Mouse (Mus musculus) heart, adult 2 months (tissue): ENCODE data around the gene A430078G23Rik. TPM values are rescaled to one million over a fixed set of nuclear protein-coding genes. Genes with fewer than 3 reads are reported as not detected.
"Not testable (repeated sequence)": the region's sequence is repeated elsewhere in the genome, so short reads cannot be mapped to it uniquely, and the experiment has no call there.

Source experiments
- DNase-seq, 2 experiments: peaks; one replicate each; pipeline ENCODE4 v3.0.0; 2021
- H3K27ac ChIP-seq: fragments of 200-600 bp; 2 replicates; pipeline ENCODE4 v1.8.1; 2022
- H3K27me3 ChIP-seq: fragments of 200-500 bp; 2 replicates; pipeline ENCODE4 v1.6.1; 2012; ENCODE audit warnings: mild to moderate bottlenecking, low read length, inconsistent platforms, mixed read lengths; ENCODE audit not compliant: control insufficient read depth, insufficient read depth
- H3K36me3 ChIP-seq: fragments of 200-500 bp; 2 replicates; pipeline ENCODE4 v1.6.1; 2012; ENCODE audit warnings: low read length, inconsistent platforms; ENCODE audit not compliant: control insufficient read depth, insufficient read depth
- H3K4me1 ChIP-seq: fragments of 200-500 bp; 2 replicates; pipeline ENCODE4 v1.6.1; 2011; ENCODE audit warnings: low read length; ENCODE audit not compliant: control insufficient read depth, insufficient read depth
- H3K4me3 ChIP-seq: fragments of 200-600 bp; 2 replicates; pipeline ENCODE4 v1.8.1; 2022
- H3K79me2 ChIP-seq: fragments of 200-500 bp; replicated peaks from 2 replicates; pipeline ENCODE4 v1.6.1; 2012; ENCODE audit warnings: mild to moderate bottlenecking, inconsistent platforms, low read length, moderate library complexity, mixed read lengths; ENCODE audit not compliant: control insufficient read depth, insufficient read depth
- H3K9ac ChIP-seq: fragments of 200-500 bp; 2 replicates; pipeline ENCODE4 v1.6.1; 2012; ENCODE audit warnings: low read depth, mild to moderate bottlenecking, control low read depth, inconsistent platforms, low read length, mixed read lengths
- CTCF ChIP-seq: fragments of 200-600 bp; IDR thresholded peaks from 2 replicates; pipeline ENCODE4 v1.8.1; 2022; ENCODE audit warnings: antibody characterized with exemption, mild to moderate bottlenecking, moderate library complexity
- EP300 ChIP-seq: fragments of 200-500 bp; IDR thresholded peaks from 2 replicates; pipeline ENCODE4 v1.6.1; 2011; ENCODE audit warnings: low read depth, low read length, control low read depth; ENCODE audit not compliant: insufficient read depth
- POLR2A ChIP-seq: fragments of 200-500 bp; IDR thresholded peaks from 2 replicates; pipeline ENCODE4 v1.6.1; 2011; ENCODE audit warnings: mild to moderate bottlenecking, low read depth, low read length, control low read depth; ENCODE audit not compliant: insufficient read depth
- WGBS: fragments of 180-500 bp; shearing (Covaris S2); methylation state at CpG from one replicate; pipeline ENCODE4 v1.1.7; 2018; 5-methylcytosine and 5-hydroxymethylcytosine counted together
- intact Hi-C: fragments of 180-260 bp; cut with DNase I; formaldehyde crosslinking; loops from one replicate; pipeline ENCODE4 v1.15.1; 2025
- polyA plus RNA-seq: library from polyadenylated mRNA; depleted of rRNA; stranded (reverse); fragments of >200 nt; gene quantifications from 2 replicates; pipeline ENCODE4 v1.2.3, GENCODE M21; 2012
- total RNA-seq, 2 experiments: library from RNA; stranded (reverse); gene quantifications; 2 replicates each; pipeline ENCODE4 v1.2.3; 2021

Gene A430078G23Rik
- total and polyA plus RNA-seq, 3 experiments: 0.53 to 0.57 (median 0.57) TPM

- TF ChIP-seq POLR2A (no peak), EP300 (no peak), CTCF (no peak)
- 79% methylated on average over 2 of the region's 2 CpGs for WGBS
- no peaks in the 10 kb centered on the region for H3K36me3 ChIP-seq
- H3K4me3 ChIP-seq: no peak overlapping the region
- DNase-seq: no peak
- H3K79me2 ChIP-seq: no peaks in the 10 kb centered on the region
- intact Hi-C loops: no loop called here
- H3K27me3 ChIP-seq: no peaks in the 10 kb centered on the region
- no peak overlapping the region for H3K9ac ChIP-seq
- H3K27ac ChIP-seq: no peak overlapping the region
- 0 out of 2 replicates have a peak, but pooled peaks cover 2% of the 10 kb centered on the region for H3K4me1 ChIP-seq
Observed at GRCm38 (mm10) chr8:3314345-3314744, 38.9 kb upstream of the A430078G23Rik start.

GRCm38 (mm10) chr8:3316585-3316984 is 36.6 kb upstream of the A430078G23Rik start:
- intact Hi-C loops: no loop called here
- H3K27me3 ChIP-seq: no peaks in the 10 kb centered on the region
- no peak for TF ChIP-seq POLR2A
- no peak for TF ChIP-seq EP300
- no peak for TF ChIP-seq CTCF

GRCm38 (mm10) chr8:3319267-3319666 is 33.9 kb upstream of the A430078G23Rik start:
- H3K27me3 ChIP-seq, intact Hi-C loops, H3K9ac ChIP-seq, H3K79me2 ChIP-seq, H3K4me1 ChIP-seq, DNase-seq, H3K36me3 ChIP-seq, H3K4me3 ChIP-seq, H3K27ac ChIP-seq: not testable (repeated sequence)
- 93% methylated on average over 11 of the region's 11 CpGs for WGBS

More at GRCm38 (mm10) chr8:3316585-3316984, 36.6 kb upstream of the A430078G23Rik start:
- no peak overlapping the region for H3K27ac ChIP-seq
- H3K9ac ChIP-seq: no peak overlapping the region
- DNase-seq: no peak
- no peaks in the 10 kb centered on the region for H3K36me3 ChIP-seq
- H3K79me2 ChIP-seq: no peaks in the 10 kb centered on the region
- 96% methylated on average over 5 of the region's 5 CpGs for WGBS
- 0 out of 2 replicates have a peak, but pooled peaks cover 2% of the 10 kb centered on the region for H3K4me1 ChIP-seq
- H3K4me3 ChIP-seq: no peak overlapping the region

- WGBS: 43% methylated on average over 2 of the region's 2 CpGs
- H3K4me1 ChIP-seq: peaks cover 1% of the 10 kb centered on the region; the same call in 1 of the 2 replicates
- H3K79me2 ChIP-seq: no peaks in the 10 kb centered on the region
- no peak overlapping the region for H3K9ac ChIP-seq
- intact Hi-C loops: no loop called here
- no peak overlapping the region for H3K4me3 ChIP-seq
- no peaks in the 10 kb centered on the region for H3K36me3 ChIP-seq
- no peaks in the 10 kb centered on the region for H3K27me3 ChIP-seq
- DNase-seq: no peak
- H3K27ac ChIP-seq: no peak overlapping the region
- TF ChIP-seq CTCF: no peak
- TF ChIP-seq EP300: no peak
- TF ChIP-seq POLR2A: no peak
Observed at GRCm38 (mm10) chr8:3324253-3324652, 29.0 kb upstream of the A430078G23Rik start.

GRCm38 (mm10) chr8:3327056-3327455 is 26.2 kb upstream of the A430078G23Rik start:
- TF ChIP-seq EP300 (no peak), POLR2A (no peak), CTCF (no peak)
- H3K4me3 ChIP-seq: no peak overlapping the region
- no peak overlapping the region for H3K9ac ChIP-seq
- H3K27ac ChIP-seq: no peak overlapping the region
- WGBS: 100% methylated on average over 1 of the region's 1 CpGs
- no peaks in the 10 kb centered on the region for H3K36me3 ChIP-seq
- DNase-seq: no peak
- peaks cover 1% of the 10 kb centered on the region; the same call in 1 of the 2 replicates for H3K4me1 ChIP-seq
- intact Hi-C loops: no loop called here
- H3K79me2 ChIP-seq: no peaks in the 10 kb centered on the region
- H3K27me3 ChIP-seq: no peaks in the 10 kb centered on the region

GRCm38 (mm10) chr8:3327538-3328245 is 25.5 kb upstream of the A430078G23Rik start:
- 40% methylated on average over 8 of the region's 8 CpGs for WGBS
- Histone ChIP-seq H3K4me3 (no peak overlapping the region), H3K27me3 (no peaks in the 10 kb centered on the region), H3K79me2 (no peaks in the 10 kb centered on the region), H3K27ac (no peak overlapping the region), H3K36me3 (no peaks in the 10 kb centered on the region), H3K4me1 (peaks cover 1% of the 10 kb centered on the region; the same call in 1 of the 2 replicates), H3K9ac (no peak overlapping the region)
- intact Hi-C loops: no loop called here
- DNase-seq: no peak
- TF ChIP-seq CTCF: no peak
